Mouse (Mus musculus): ENCODE data around the gene Zfp444.

DNA sequence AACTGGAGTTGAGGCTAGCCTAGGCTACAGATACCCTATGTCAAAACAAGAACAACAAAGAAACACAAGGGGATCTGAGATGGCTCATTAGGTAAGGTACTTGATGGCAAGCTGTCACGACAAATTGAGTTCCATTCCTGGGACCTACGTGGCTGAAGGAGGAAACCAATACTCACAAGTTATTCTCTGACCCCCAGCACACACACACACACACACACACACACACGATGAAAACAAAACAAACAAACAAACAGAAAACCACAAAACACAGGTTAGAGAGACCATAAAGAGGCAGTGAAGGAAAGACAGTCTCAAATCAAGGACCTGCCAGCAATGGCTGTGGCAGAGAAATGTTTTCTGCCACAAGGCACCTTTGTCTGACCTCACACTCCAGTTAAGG lies 24.8 kb downstream of the Zfp444 start, which contains the start of gene Galp:
- TF ChIP-seq CHD2 (IDR thresholded peaks at IDR 0.05; ENCODE audit: low read depth, low read length): no peak
- no peak for TF ChIP-seq ZC3H11A (IDR thresholded peaks at IDR 0.05; ENCODE audit: borderline replicate concordance, low read depth, low read length)
- TF ChIP-seq HCFC1 (IDR thresholded peaks at IDR 0.05; ENCODE audit: borderline replicate concordance, insufficient read depth, low read length): no peak
- TF ChIP-seq MAFK (IDR thresholded peaks at IDR 0.05; ENCODE audit: insufficient read depth, low read depth, low read length): no peak
- no peak for TF ChIP-seq ZNF384 (IDR thresholded peaks at IDR 0.05; ENCODE audit: low read depth, low read length)
